Mouse (Mus musculus) cerebellum, adult 8-10 months (tissue): ENCODE measurements around the gene Ticam1.
A peak's percentile ranks its signal among the peaks of the same experiment; 100 is the strongest.
"Not testable (repeated sequence)": the region's sequence is repeated elsewhere in the genome, so short reads cannot be mapped to it uniquely, and the experiment has no call there.

Source experiments
- DNase-seq: peaks from one replicate; pipeline ENCODE4 v3.0.0; 2022

Gene Ticam1

GRCm38 (mm10) chr17:56262645-56263094, 13.9 kb downstream of the Ticam1 start:
- no peak for DNase-seq

GRCm38 (mm10) chr17:56261166-56261565, 15.4 kb downstream of the Ticam1 start:
- no peak for DNase-seq

- no peak for DNase-seq
These were observed 17.1 kb downstream of the Ticam1 start for GRCm38 (mm10) chr17:56259301-56260037.

GRCm38 (mm10) chr17:56258812-56259211, 17.8 kb downstream of the Ticam1 start:
- not testable (repeated sequence) for DNase-seq

- not testable (repeated sequence) for DNase-seq
These were observed 18.3 kb downstream of the Ticam1 start for GRCm38 (mm10) chr17:56258269-56258668.

- no peak for DNase-seq
These were observed 19.2 kb downstream of the Ticam1 start for GRCm38 (mm10) chr17:56257181-56257894.

GRCm38 (mm10) chr17:56256239-56256881, 20.2 kb downstream of the Ticam1 start, which contains the start of gene Fem1a:
TSS of gene Fem1a (plus strand) at chr17:56256810.
- peak; percentile 93 for DNase-seq

GRCm38 (mm10) chr17:56255863-56256238, 20.7 kb downstream of the Ticam1 start:
- peak; percentile 98 for DNase-seq

GRCm38 (mm10) chr17:56255429-56255828, 21.2 kb downstream of the Ticam1 start:
- peak; percentile 68 for DNase-seq

GRCm38 (mm10) chr17:56254695-56255094, 21.9 kb downstream of the Ticam1 start:
- DNase-seq, result no peak

GRCm38 (mm10) chr17:56251136-56251829, 25.3 kb downstream of the Ticam1 start:
- DNase-seq, result no peak

GRCm38 (mm10) chr17:56245608-56246007, 31.0 kb downstream of the Ticam1 start:
- DNase-seq, result no peak

GRCm38 (mm10) chr17:56241541-56242401, 34.8 kb downstream of the Ticam1 start:
- DNase-seq, result peak; percentile 86

- DNase-seq, result peak; percentile 84
These were observed 42.6 kb downstream of the Ticam1 start for GRCm38 (mm10) chr17:56233818-56234469.

- no peak for DNase-seq
These were observed 43.2 kb downstream of the Ticam1 start for GRCm38 (mm10) chr17:56233389-56233788.

GRCm38 (mm10) chr17:56229943-56230342, 46.6 kb downstream of the Ticam1 start:
- DNase-seq, result no peak

- no peak for DNase-seq
These were observed 50.0 kb downstream of the Ticam1 start for GRCm38 (mm10) chr17:56226566-56226965.

GRCm38 (mm10) chr17:56224916-56225315, 51.7 kb downstream of the Ticam1 start:
- no peak for DNase-seq

- no peak for DNase-seq
These were observed 56.8 kb downstream of the Ticam1 start for GRCm38 (mm10) chr17:56219805-56220204.
